Comparison of ENCODE assay signal across 15 mouse cellular contexts in the genomic region with DNA sequence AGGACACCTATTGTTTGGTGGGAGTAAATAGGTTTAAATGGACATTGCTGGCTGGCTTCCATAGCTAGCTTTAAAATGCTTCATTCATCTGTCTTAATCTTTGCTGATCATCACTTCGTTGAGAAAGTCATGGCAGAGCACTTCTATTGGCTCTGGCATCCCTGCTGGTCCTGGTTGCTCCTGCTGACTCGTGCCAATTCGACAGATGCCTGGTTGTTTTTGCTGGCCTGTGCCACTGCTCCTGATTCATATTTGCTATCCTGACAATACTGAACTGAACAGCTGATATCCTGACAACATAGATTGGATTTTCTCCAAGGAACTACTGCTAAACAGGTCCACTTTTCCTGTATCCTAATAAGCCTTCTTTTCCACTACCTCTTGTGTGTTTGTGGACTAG.
DNase-seq lines count a peak whose midpoint lies in the region; ATAC-seq and TF ChIP-seq lines count a peak whose summit lies in the region.
"Had no signal": no experiment of that assay in that cellular context is flagged by ENCODE, and none has a peak within 500 bp of the region (broad histone marks: within the 10 kb centered on the region; RNA-seq: fewer than 3 reads in every experiment).

No protein-coding gene starts in this region.

- no peaks in the 10 kb centered on the region for H3K9me3 ChIP-seq in forebrain, embryonic 13.5 days (replicated peaks)
- H3K9me3 ChIP-seq in forebrain, embryonic 11.5 days (ENCODE audit: control insufficient read depth, low read length), result no peaks in the 10 kb centered on the region
- H3K9me3 ChIP-seq in lung, postnatal 0 days (ENCODE audit: low read length), result no peaks in the 10 kb centered on the region
- H3K9me3 ChIP-seq: liver, embryonic 13.5 days had no signal

- H3K36me3 ChIP-seq in forebrain, embryonic 13.5 days (ENCODE audit: poor library complexity, severe bottlenecking), result no peaks in the 10 kb centered on the region
- H3K36me3 ChIP-seq in forebrain, embryonic 11.5 days (ENCODE audit: control insufficient read depth, insufficient read depth, low read length), result no peaks in the 10 kb centered on the region
- no peaks in the 10 kb centered on the region for H3K36me3 ChIP-seq in lung, postnatal 0 days (ENCODE audit: insufficient read depth, low read length)
- H3K36me3 ChIP-seq: liver, embryonic 13.5 days had no signal

- no peak overlapping the region for H3K4me2 ChIP-seq in forebrain, embryonic 13.5 days
- no peak overlapping the region for H3K4me2 ChIP-seq in forebrain, embryonic 11.5 days (ENCODE audit: low read depth, low read length, severe bottlenecking)
- no peak overlapping the region for H3K4me2 ChIP-seq in lung, postnatal 0 days (replicated peaks; ENCODE audit: low read depth, low read length)
- H3K4me2 ChIP-seq: liver, embryonic 13.5 days had no signal

- H3K4me3 ChIP-seq in forebrain, embryonic 13.5 days, result no peak overlapping the region
- H3K4me3 ChIP-seq in forebrain, embryonic 11.5 days (ENCODE audit: low read depth, low read length), result no peak overlapping the region
- H3K4me3 ChIP-seq in lung, postnatal 0 days (ENCODE audit: low read depth, low read length), result no peak overlapping the region
- H3K4me3 ChIP-seq: erythroblast, embryonic 14.5 days; liver, embryonic 13.5 days had no signal

- DNase-seq in forebrain, embryonic 11.5 days (ENCODE audit: low spot score), result no peak
- peak; percentile 98 for DNase-seq in brain, adult 2 months (ENCODE audit: low read depth, low spot score)
- DNase-seq in cerebellum, postnatal 10 days, result peak; percentile 87 to 91
- DNase-seq in layer of hippocampus, adult 9-10 months (ENCODE audit: low spot score), result peak; percentile 43
- DNase-seq in adrenal gland, adult (ENCODE audit: inconsistent age in 2 of 2, low spot score in 1 of 2), result no peak
- DNase-seq in lung, postnatal 0 days (ENCODE audit: low spot score), result no peak
- DNase-seq: adrenal gland, adult 8-10 months; kidney, postnatal 36 days; liver, embryonic 13.5 days; lung, postnatal 10 days had no signal

- WGBS in forebrain, embryonic 13.5 days, result 67% methylated on average over 3 of the region's 3 CpGs
- WGBS in forebrain, embryonic 11.5 days, result 83% methylated on average over 3 of the region's 3 CpGs
- 72% methylated on average over 3 of the region's 3 CpGs for WGBS in lung, postnatal 0 days

- no peak overlapping the region for H3K9ac ChIP-seq in forebrain, embryonic 13.5 days
- H3K9ac ChIP-seq in forebrain, embryonic 11.5 days (ENCODE audit: low read length), result no peak overlapping the region
- H3K9ac ChIP-seq in lung, postnatal 0 days (replicated peaks; ENCODE audit: low read depth), result no peak overlapping the region
- H3K9ac ChIP-seq: liver, embryonic 13.5 days had no signal

- H3K27me3 ChIP-seq in forebrain, embryonic 13.5 days, result no peaks in the 10 kb centered on the region
- H3K27me3 ChIP-seq in forebrain, embryonic 11.5 days (ENCODE audit: control insufficient read depth, insufficient read depth, low read length), result no peaks in the 10 kb centered on the region
- no peaks in the 10 kb centered on the region for H3K27me3 ChIP-seq in lung, postnatal 0 days (replicated peaks; ENCODE audit: insufficient read depth, low read length)
- H3K27me3 ChIP-seq: liver, embryonic 13.5 days; Patski had no signal

- H3K4me1 ChIP-seq in forebrain, embryonic 13.5 days, result no peaks in the 10 kb centered on the region
- H3K4me1 ChIP-seq in forebrain, embryonic 11.5 days (replicated peaks; ENCODE audit: control insufficient read depth, insufficient read depth, low read length), result no peaks in the 10 kb centered on the region
- no peaks in the 10 kb centered on the region for H3K4me1 ChIP-seq in lung, postnatal 0 days (ENCODE audit: insufficient read depth, low read depth, low read length)
- H3K4me1 ChIP-seq: liver, embryonic 13.5 days had no signal

- TF ChIP-seq CTCF in lung, postnatal 0 days (IDR thresholded peaks at IDR 0.05), result no peak

- no peak for TF ChIP-seq EP300 in lung, postnatal 0 days (IDR thresholded peaks at IDR 0.05)

- ATAC-seq in forebrain, embryonic 13.5 days, result peak; percentile 61; the same call in 1 of the 2 replicates
- no peak for ATAC-seq in forebrain, embryonic 11.5 days (replicated peaks; ENCODE audit: low FRiP score)
- ATAC-seq in lung, postnatal 0 days, result no peak
- no peak for ATAC-seq in inflammation-experienced regulatory T-cells, adult 6 months
- ATAC-seq: intestine, postnatal 0 days; Patski had no signal

- H3K27ac ChIP-seq in forebrain, embryonic 13.5 days, result no peak overlapping the region
- H3K27ac ChIP-seq in forebrain, embryonic 11.5 days (ENCODE audit: low read depth, low read length), result no peak overlapping the region
- H3K27ac ChIP-seq in lung, postnatal 0 days (ENCODE audit: low read length), result no peak overlapping the region
- H3K27ac ChIP-seq: liver, embryonic 13.5 days had no signal

Comparison
In these comparisons a context has a peak if more than half of its experiments do, and no peak if none do; other contexts are left out.
1. DNase-seq: peak in brain, adult 2 months (single experiment), cerebellum, postnatal 10 days (2 of 2) and layer of hippocampus, adult 9-10 months (single experiment); none in forebrain, embryonic 11.5 days (single experiment), adrenal gland, adult (0 of 2) and lung, postnatal 0 days (single experiment).